Mouse (Mus musculus): ENCODE measurements around the gene Jazf1.

The Jazf1 gene

GRCm38 (mm10) chr6:53067989-53068874 lies at the start of gene Jazf1:
TSS of gene Jazf1 (minus strand) at chr6:53068631.
- peak; percentile 74 for DNase-seq (ENCODE audit: extremely low spot score, low spot score)

GRCm38 (mm10) chr6:53117855-53118254 lies 49.4 kb upstream of the Jazf1 start:
- no peak for DNase-seq (ENCODE audit: extremely low spot score, low spot score)

- no peak for DNase-seq (ENCODE audit: extremely low spot score, low spot score)
Measured at GRCm38 (mm10) chr6:53086879-53087278, 18.4 kb upstream of the Jazf1 start.

GRCm38 (mm10) chr6:53081241-53081640 lies 12.8 kb upstream of the Jazf1 start:
- no peak for DNase-seq (ENCODE audit: extremely low spot score, low spot score)

- no peak for DNase-seq (ENCODE audit: extremely low spot score, low spot score)
Measured at GRCm38 (mm10) chr6:53078671-53079070, 10.2 kb upstream of the Jazf1 start.

- DNase-seq (ENCODE audit: extremely low spot score, low spot score) = no peak
Measured at GRCm38 (mm10) chr6:53071732-53072131, 3.3 kb upstream of the Jazf1 start.

GRCm38 (mm10) chr6:53069976-53070575 lies 1.6 kb upstream of the Jazf1 start:
- no peak for DNase-seq (ENCODE audit: extremely low spot score, low spot score)

GRCm38 (mm10) chr6:53068875-53069178 lies 396 bp upstream of the Jazf1 start:
- no peak for DNase-seq (ENCODE audit: extremely low spot score, low spot score)

GRCm38 (mm10) chr6:53067446-53067988 lies 914 bp downstream of the Jazf1 start:
- peak; percentile 40 for DNase-seq (ENCODE audit: extremely low spot score, low spot score)

- DNase-seq (ENCODE audit: extremely low spot score, low spot score) = no peak
Measured at GRCm38 (mm10) chr6:53066978-53067377, 1.5 kb downstream of the Jazf1 start.

GRCm38 (mm10) chr6:53064070-53064469 lies 4.4 kb downstream of the Jazf1 start:
- DNase-seq (ENCODE audit: extremely low spot score, low spot score) = no peak

- DNase-seq (ENCODE audit: extremely low spot score, low spot score) = no peak
Measured at GRCm38 (mm10) chr6:53054909-53055308, 13.5 kb downstream of the Jazf1 start.

- DNase-seq (ENCODE audit: extremely low spot score, low spot score) = no peak
Measured at GRCm38 (mm10) chr6:53045501-53045900, 22.9 kb downstream of the Jazf1 start.

GRCm38 (mm10) chr6:53038176-53038575 lies 30.3 kb downstream of the Jazf1 start:
- DNase-seq (ENCODE audit: extremely low spot score, low spot score) = no peak

- no peak for DNase-seq (ENCODE audit: extremely low spot score, low spot score)
Measured at GRCm38 (mm10) chr6:53034362-53035011, 33.9 kb downstream of the Jazf1 start.

GRCm38 (mm10) chr6:53032730-53033484 lies 35.5 kb downstream of the Jazf1 start:
- DNase-seq (ENCODE audit: extremely low spot score, low spot score) = no peak

GRCm38 (mm10) chr6:53022069-53022468 lies 46.4 kb downstream of the Jazf1 start:
- DNase-seq (ENCODE audit: extremely low spot score, low spot score) = no peak

- DNase-seq (ENCODE audit: extremely low spot score, low spot score) = no peak
Measured at GRCm38 (mm10) chr6:53021081-53021480, 47.4 kb downstream of the Jazf1 start.

GRCm38 (mm10) chr6:53017357-53018205 lies 50.9 kb downstream of the Jazf1 start:
- DNase-seq (ENCODE audit: extremely low spot score, low spot score) = no peak

Measured in neural tube, embryonic 10.5 days (tissue).